Mouse (Mus musculus) myocyte (in vitro differentiated cells): ENCODE data around the gene Traf4. TPM values are rescaled to one million over a fixed set of nuclear protein-coding genes. Genes with fewer than 3 reads are reported as not detected.
"Not testable (repeated sequence)": the region's sequence is repeated elsewhere in the genome, so short reads cannot be mapped to it uniquely, and the experiment has no call there.

Source experiments
- H3K27me3 ChIP-seq: one replicate; pipeline ENCODE4 v1.6.1; 2011; ENCODE audit not compliant: control insufficient read depth, insufficient read depth, insufficient read length
- H3K36me3 ChIP-seq: one replicate; pipeline ENCODE4 v1.6.1; 2011; ENCODE audit not compliant: control insufficient read depth, insufficient read depth
- H3K4me2 ChIP-seq: one replicate; pipeline ENCODE4 v1.6.1; 2011; ENCODE audit warnings: low read depth, control low read depth
- H3K4me3 ChIP-seq: one replicate; pipeline ENCODE4 v1.5.1; 2011; ENCODE audit warnings: mild to moderate bottlenecking, control low read depth, moderate library complexity
- H3K79me2 ChIP-seq: one replicate; pipeline ENCODE4 v1.6.1; 2011; ENCODE audit not compliant: control insufficient read depth, insufficient read depth
- H3ac ChIP-seq: one replicate; pipeline ENCODE4 v1.6.1; 2011; ENCODE audit not compliant: control insufficient read depth, insufficient read length
- CEBPB ChIP-seq: IDR thresholded peaks from 2 replicates; pipeline ENCODE4 v1.6.1; 2011; ENCODE audit warnings: mild to moderate bottlenecking, moderate library complexity; ENCODE audit not compliant: poor library complexity, insufficient read depth, severe bottlenecking
- E2F4 ChIP-seq: IDR thresholded peaks from one replicate; pipeline ENCODE4 v1.6.1; 2011; ENCODE audit warnings: mild to moderate bottlenecking, control low read depth, moderate library complexity; ENCODE audit not compliant: insufficient read depth
- MAX ChIP-seq: IDR thresholded peaks from one replicate; pipeline ENCODE4 v1.6.1; 2011; ENCODE audit warnings: low read depth, mild to moderate bottlenecking, control low read depth
- MYOD1 ChIP-seq, 3 experiments: IDR thresholded peaks; one replicate each; pipeline ENCODE4 v1.6.1; 2011; ENCODE audit warnings: control low read depth in 2 of 3, low read depth in 2 of 3, mild to moderate bottlenecking in 2 of 3, moderate library complexity in 1 of 3; ENCODE audit not compliant: insufficient read length in 2 of 3, control insufficient read depth in 1 of 3
- MYOG ChIP-seq, 3 experiments: IDR thresholded peaks; one replicate each; pipeline ENCODE4 v1.6.1; 2011; ENCODE audit warnings: control low read depth in 2 of 3, low read depth in 2 of 3, mild to moderate bottlenecking in 2 of 3; ENCODE audit not compliant: insufficient read length in 2 of 3, control insufficient read depth in 1 of 3, insufficient read depth in 1 of 3
- POLR2A ChIP-seq: IDR thresholded peaks from one replicate; pipeline ENCODE4 v1.6.1; 2011; ENCODE audit warnings: low read depth, mild to moderate bottlenecking, control low read depth, moderate library complexity; ENCODE audit not compliant: insufficient read length
- POLR2AphosphoS2 ChIP-seq: IDR thresholded peaks from one replicate; pipeline ENCODE4 v1.6.1; 2011; ENCODE audit warnings: low read depth, control low read depth; ENCODE audit not compliant: insufficient read length
- REST ChIP-seq: IDR thresholded peaks from one replicate; pipeline ENCODE4 v1.6.1; 2011; ENCODE audit warnings: mild to moderate bottlenecking, control low read depth, moderate library complexity; ENCODE audit not compliant: insufficient read depth, insufficient read length
- SRF ChIP-seq: IDR thresholded peaks from one replicate; pipeline ENCODE4 v1.6.1; 2011; ENCODE audit warnings: low read depth; ENCODE audit not compliant: control insufficient read depth, insufficient read length
- TCF12 ChIP-seq: IDR thresholded peaks from one replicate; pipeline ENCODE4 v1.6.1; 2011; ENCODE audit warnings: mild to moderate bottlenecking, control low read depth; ENCODE audit not compliant: poor library complexity, insufficient read depth, severe bottlenecking
- TCF3 ChIP-seq: IDR thresholded peaks from one replicate; pipeline ENCODE4 v1.6.1; 2011; ENCODE audit warnings: low read depth, control low read depth; ENCODE audit not compliant: insufficient read length
- USF1 ChIP-seq: IDR thresholded peaks from one replicate; pipeline ENCODE4 v1.6.1; 2011; ENCODE audit warnings: low read depth, mild to moderate bottlenecking, control low read depth, moderate library complexity
- polyA plus RNA-seq: library from polyadenylated mRNA; unstranded; fragments of >200 nt; fragmentation: generic; extraction: Trizol; gene quantifications from one replicate; pipeline ENCODE4 v1.2.1, GENCODE M21; 2012; ENCODE audit warnings: missing spikeins

Traf4 gene
- polyA plus RNA-seq, 1 experiment, result 206 TPM

- H3K4me3 ChIP-seq, result peak within 1 kb of the TSS; percentile 78
- H3ac ChIP-seq, result peak within 1 kb of the TSS; percentile 19
- no peak for TF ChIP-seq MAX
- no peak for TF ChIP-seq TCF12
- TF ChIP-seq POLR2A, result peak; percentile 66
- no peak for TF ChIP-seq E2F4
- no peak for TF ChIP-seq SRF
- TF ChIP-seq MYOD1 (IDR thresholded peaks at IDR 0.05; ENCODE audit: control insufficient read depth in 1 of 3, insufficient read length in 2 of 3, low read depth in 2 of 3), result peak in 1 of 3 experiments; percentile 24
- peak in 1 of 3 experiments; percentile 9 for TF ChIP-seq MYOG (IDR thresholded peaks at IDR 0.05; ENCODE audit: control insufficient read depth in 1 of 3, insufficient read depth in 1 of 3, insufficient read length in 2 of 3, low read depth in 2 of 3)
- TF ChIP-seq POLR2AphosphoS2, result peak; percentile 71
- peak; percentile 47 for TF ChIP-seq USF1
- no peak for TF ChIP-seq TCF3
- TF ChIP-seq CEBPB, result no peak
- no peak for TF ChIP-seq REST
- H3K4me2 ChIP-seq, result peak within 1 kb of the TSS; percentile 79
- peaks cover 17% of the 10 kb centered on the region for H3K36me3 ChIP-seq
- H3K27me3 ChIP-seq, result no peaks in the 10 kb centered on the region
- peaks cover 8% of the 10 kb centered on the region for H3K79me2 ChIP-seq
Observed at GRCm38 (mm10) chr11:78188331-78189233, 23.2 kb upstream of the Traf4 start, which contains the start of gene Rab34. Rab34 (plus strand) TSS chr11:78188430.

GRCm38 (mm10) chr11:78184702-78185101 is 19.3 kb upstream of the Traf4 start:
- H3K27me3 ChIP-seq, H3ac ChIP-seq, H3K4me2 ChIP-seq, H3K4me3 ChIP-seq: not testable (repeated sequence)
- H3K36me3 ChIP-seq, result peaks cover 29% of the 10 kb centered on the region
- peaks cover 33% of the 10 kb centered on the region for H3K79me2 ChIP-seq

- Histone ChIP-seq H3ac (peak overlapping the region; percentile 67), H3K79me2 (peaks cover 33% of the 10 kb centered on the region), H3K27me3 (no peaks in the 10 kb centered on the region), H3K36me3 (peaks cover 32% of the 10 kb centered on the region), H3K4me3 (peak overlapping the region; percentile 91), H3K4me2 (peak overlapping the region; percentile 78)
- no peak for TF ChIP-seq POLR2AphosphoS2
- TF ChIP-seq E2F4, result no peak
- no peak for TF ChIP-seq MAX
Observed at GRCm38 (mm10) chr11:78183884-78184514, 18.6 kb upstream of the Traf4 start.

GRCm38 (mm10) chr11:78182961-78183844 is 17.8 kb upstream of the Traf4 start, which contains the start of gene Rpl23a:
Rpl23a (minus strand) TSS chr11:78183584.
- H3K79me2 ChIP-seq, result peaks cover 33% of the 10 kb centered on the region

GRCm38 (mm10) chr11:78182450-78182849 is 17.1 kb upstream of the Traf4 start:
- Histone ChIP-seq H3K27me3 (no peaks in the 10 kb centered on the region), H3K36me3 (peaks cover 32% of the 10 kb centered on the region), H3K4me3 (peak overlapping the region; percentile 91), H3ac (peak overlapping the region; percentile 67), H3K4me2 (peak overlapping the region; percentile 95), H3K79me2 (peaks cover 33% of the 10 kb centered on the region)
- TF ChIP-seq TCF12, result no peak
- TF ChIP-seq USF1, result no peak
- TF ChIP-seq CEBPB, result no peak
- no peak for TF ChIP-seq MYOD1 (IDR thresholded peaks at IDR 0.05; ENCODE audit: control insufficient read depth in 1 of 3, insufficient read length in 2 of 3, low read depth in 2 of 3)
- no peak for TF ChIP-seq POLR2A
- no peak for TF ChIP-seq E2F4
- no peak for TF ChIP-seq TCF3
- no peak for TF ChIP-seq MYOG (IDR thresholded peaks at IDR 0.05; ENCODE audit: control insufficient read depth in 1 of 3, insufficient read depth in 1 of 3, insufficient read length in 2 of 3, low read depth in 2 of 3)
- TF ChIP-seq SRF, result no peak
- no peak for TF ChIP-seq POLR2AphosphoS2

More at GRCm38 (mm10) chr11:78182961-78183844, 17.8 kb upstream of the Traf4 start, which contains the start of gene Rpl23a:
- H3K4me2 ChIP-seq, result peak within 1 kb of the TSS; percentile 95
- H3K4me3 ChIP-seq, result peak within 1 kb of the TSS; percentile 91
- no peaks in the 10 kb centered on the region for H3K27me3 ChIP-seq
- H3ac ChIP-seq, result peak within 1 kb of the TSS; percentile 67
- TF ChIP-seq MYOG (IDR thresholded peaks at IDR 0.05; ENCODE audit: control insufficient read depth in 1 of 3, insufficient read depth in 1 of 3, insufficient read length in 2 of 3, low read depth in 2 of 3) (no peak), POLR2A (peak; percentile 73), MYOD1 (IDR thresholded peaks at IDR 0.05; ENCODE audit: control insufficient read depth in 1 of 3, insufficient read length in 2 of 3, low read depth in 2 of 3) (peak in 1 of 3 experiments; percentile 17), POLR2AphosphoS2 (peak; percentile 87)
- peaks cover 32% of the 10 kb centered on the region for H3K36me3 ChIP-seq
